Mouse (Mus musculus) megakaryocyte, embryonic 14.5 days (primary cell): ENCODE measurements around the gene Trim46.

Experiments used
- FLI1 ChIP-seq: IDR thresholded peaks from 2 replicates; pipeline ENCODE4 v1.6.1; 2012; ENCODE audit warnings: low read length, inconsistent platforms, mixed read lengths
- GATA1 ChIP-seq: IDR thresholded peaks from 3 replicates; pipeline ENCODE4 v1.6.1; 2012; ENCODE audit warnings: mixed read lengths, low read length, inconsistent platforms, borderline replicate concordance

- TF ChIP-seq GATA1 (no peak), FLI1 (no peak)
Measured at GRCm38 (mm10) chr3:89293247-89293918, 47.3 kb upstream of the Trim46 start.
